Mouse (Mus musculus): ENCODE measurements around the gene Arhgap18. TPM values are rescaled to one million over a fixed set of nuclear protein-coding genes. Genes with fewer than 3 reads are reported as not detected.

Gene Arhgap18
- total and polyA plus RNA-seq, 2 experiments from 2014 or later, result 5.3 to 8.3 TPM

DNA sequence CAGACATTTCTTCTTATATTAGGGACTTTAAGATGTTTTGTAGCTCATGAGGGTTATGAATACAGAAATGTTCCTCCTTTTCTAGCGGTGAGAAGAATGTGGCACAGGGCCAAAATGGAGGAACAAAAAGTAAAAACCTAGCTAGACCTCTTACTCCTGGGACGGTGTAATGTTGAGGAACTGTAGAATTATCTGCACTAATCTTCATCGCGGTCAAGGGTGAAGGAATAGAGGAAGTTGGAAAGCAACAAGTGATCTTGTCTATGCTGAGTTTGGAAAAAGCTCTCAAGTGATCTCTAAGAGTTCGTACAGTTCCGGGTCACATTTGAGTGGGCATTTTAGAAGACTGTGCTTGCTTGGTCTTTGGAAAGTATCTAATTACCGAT is 44.1 kb downstream of the Arhgap18 start:
- H3K4me1 ChIP-seq (ENCODE audit: insufficient read depth, low read length), result no peaks in the 10 kb centered on the region
- no peak for DNase-seq (ENCODE audit: low spot score)
- H3K4me3 ChIP-seq (ENCODE audit: low read length), result no peak overlapping the region
- H3K4me2 ChIP-seq (ENCODE audit: low read depth, low read length), result no peak overlapping the region
- H3K9me3 ChIP-seq (ENCODE audit: low read length), result no peaks in the 10 kb centered on the region
- no peaks in the 10 kb centered on the region for H3K36me3 ChIP-seq (ENCODE audit: insufficient read depth, low read length)
- no peak overlapping the region for H3K9ac ChIP-seq (replicated peaks; ENCODE audit: low read length)
- WGBS, result 84% methylated on average over 7 of the region's 7 CpGs
- ATAC-seq, result no peak; the same call in 1 of the 2 replicates
- H3K27me3 ChIP-seq (ENCODE audit: insufficient read depth, low read length), result no peaks in the 10 kb centered on the region
- TF ChIP-seq CTCF (IDR thresholded peaks at IDR 0.05; ENCODE audit: low read depth), result no peak
- no peak overlapping the region for H3K27ac ChIP-seq

DNA sequence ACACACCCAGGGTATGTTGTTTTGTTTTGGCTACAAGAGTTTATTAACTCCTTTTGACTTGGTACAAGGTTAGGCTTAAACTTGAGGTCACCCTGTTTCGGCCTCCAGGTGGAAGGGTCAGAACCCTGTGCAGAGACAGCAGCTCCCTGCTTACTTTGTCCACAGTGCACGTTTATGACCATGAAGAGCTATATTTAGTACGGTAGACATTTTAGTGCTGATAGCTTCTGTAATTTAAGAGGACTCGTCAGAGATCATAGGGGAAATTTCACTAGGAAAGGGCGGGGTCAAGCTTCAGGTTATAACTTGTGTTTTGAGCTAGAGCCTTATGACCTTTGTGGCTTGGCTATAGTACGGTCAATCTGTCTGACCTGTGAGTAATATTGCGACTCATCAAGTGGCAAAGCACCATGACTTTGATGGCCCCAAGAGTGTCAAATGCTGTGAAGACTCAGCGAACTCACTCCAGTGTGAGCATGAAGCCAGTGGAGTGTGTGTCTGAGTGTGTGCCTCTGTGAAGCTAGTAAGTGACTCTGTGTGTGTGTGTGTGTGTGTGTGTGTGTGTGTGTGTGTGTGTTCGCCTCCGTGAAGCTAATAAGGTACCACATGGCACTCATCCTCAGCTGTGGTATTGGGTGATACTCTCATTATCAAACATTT is 45.7 kb downstream of the Arhgap18 start:
- 88% methylated on average over 10 of the region's 10 CpGs for WGBS
- no peaks in the 10 kb centered on the region for H3K9me3 ChIP-seq (ENCODE audit: low read length)
- no peaks in the 10 kb centered on the region for H3K36me3 ChIP-seq (ENCODE audit: insufficient read depth, low read length)
- no peak overlapping the region for H3K27ac ChIP-seq
- TF ChIP-seq CTCF (IDR thresholded peaks at IDR 0.05; ENCODE audit: low read depth), result no peak
- no peaks in the 10 kb centered on the region for H3K4me1 ChIP-seq (ENCODE audit: insufficient read depth, low read length)
- DNase-seq (ENCODE audit: low spot score) (no peak), ATAC-seq (no peak)
- no peaks in the 10 kb centered on the region for H3K27me3 ChIP-seq (ENCODE audit: insufficient read depth, low read length)
- no peak overlapping the region for H3K4me3 ChIP-seq (ENCODE audit: low read length)
- no peak overlapping the region for H3K9ac ChIP-seq (replicated peaks; ENCODE audit: low read length)
- no peak overlapping the region for H3K4me2 ChIP-seq (ENCODE audit: low read depth, low read length)

GRCm38 (mm10) chr10:26799562-26800051 is 46.4 kb downstream of the Arhgap18 start:
- no peak for ATAC-seq
- no peak overlapping the region for H3K9ac ChIP-seq (replicated peaks; ENCODE audit: low read length)
- H3K4me3 ChIP-seq (ENCODE audit: low read length), result no peak overlapping the region
- peak; percentile 17 for DNase-seq (ENCODE audit: low spot score)
- H3K4me1 ChIP-seq (ENCODE audit: insufficient read depth, low read length), result no peaks in the 10 kb centered on the region
- no peak overlapping the region for H3K4me2 ChIP-seq (ENCODE audit: low read depth, low read length)
- H3K27me3 ChIP-seq (ENCODE audit: insufficient read depth, low read length), result no peaks in the 10 kb centered on the region
- H3K36me3 ChIP-seq (ENCODE audit: insufficient read depth, low read length), result no peaks in the 10 kb centered on the region
- WGBS, result 46% methylated on average over 5 of the region's 5 CpGs
- H3K9me3 ChIP-seq (ENCODE audit: low read length), result no peaks in the 10 kb centered on the region
- TF ChIP-seq CTCF (IDR thresholded peaks at IDR 0.05; ENCODE audit: low read depth), result no peak
- H3K27ac ChIP-seq, result no peak overlapping the region

GRCm38 (mm10) chr10:26804351-26804983 is 51.2 kb downstream of the Arhgap18 start:
- WGBS, result 58% methylated on average over 5 of the region's 5 CpGs
- Histone ChIP-seq H3K4me3 (ENCODE audit: low read length) (no peak overlapping the region), H3K27ac (no peak overlapping the region), H3K9ac (replicated peaks; ENCODE audit: low read length) (no peak overlapping the region), H3K4me1 (ENCODE audit: insufficient read depth, low read length) (no peaks in the 10 kb centered on the region), H3K27me3 (ENCODE audit: insufficient read depth, low read length) (no peaks in the 10 kb centered on the region), H3K4me2 (ENCODE audit: low read depth, low read length) (no peak overlapping the region), H3K36me3 (ENCODE audit: insufficient read depth, low read length) (no peaks in the 10 kb centered on the region), H3K9me3 (ENCODE audit: low read length) (no peaks in the 10 kb centered on the region)
- no peak for TF ChIP-seq CTCF (IDR thresholded peaks at IDR 0.05; ENCODE audit: low read depth)
- DNase-seq (ENCODE audit: low spot score) (no peak), ATAC-seq (no peak)

DNA sequence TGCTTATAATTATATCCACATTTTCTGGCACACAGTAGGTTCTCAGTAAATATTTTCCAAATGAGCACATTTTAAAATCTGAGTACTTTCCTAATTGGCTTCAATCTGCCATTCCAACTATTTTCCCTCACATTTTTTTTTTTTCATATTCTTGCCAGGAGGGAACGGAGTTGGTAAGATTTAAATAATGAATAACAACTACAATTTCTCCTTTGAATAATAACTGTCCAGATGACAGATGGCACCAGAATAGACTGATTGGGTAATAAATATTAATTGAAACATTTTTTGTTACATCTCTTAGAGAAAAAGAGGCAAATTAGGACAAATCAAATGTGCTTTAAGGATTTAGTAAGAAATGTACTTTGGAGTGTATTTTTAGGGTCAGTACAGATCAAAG is 51.8 kb downstream of the Arhgap18 start:
- Histone ChIP-seq H3K27me3 (ENCODE audit: insufficient read depth, low read length) (no peaks in the 10 kb centered on the region), H3K4me1 (ENCODE audit: insufficient read depth, low read length) (no peaks in the 10 kb centered on the region), H3K27ac (no peak overlapping the region), H3K4me3 (ENCODE audit: low read length) (no peak overlapping the region), H3K9ac (replicated peaks; ENCODE audit: low read length) (no peak overlapping the region), H3K4me2 (ENCODE audit: low read depth, low read length) (no peak overlapping the region), H3K9me3 (ENCODE audit: low read length) (no peaks in the 10 kb centered on the region), H3K36me3 (ENCODE audit: insufficient read depth, low read length) (no peaks in the 10 kb centered on the region)
- no peak for ATAC-seq
- no peak for TF ChIP-seq CTCF (IDR thresholded peaks at IDR 0.05; ENCODE audit: low read depth)
- 61% methylated on average over 1 of the region's 1 CpGs for WGBS
- DNase-seq (ENCODE audit: low spot score), result no peak

DNA sequence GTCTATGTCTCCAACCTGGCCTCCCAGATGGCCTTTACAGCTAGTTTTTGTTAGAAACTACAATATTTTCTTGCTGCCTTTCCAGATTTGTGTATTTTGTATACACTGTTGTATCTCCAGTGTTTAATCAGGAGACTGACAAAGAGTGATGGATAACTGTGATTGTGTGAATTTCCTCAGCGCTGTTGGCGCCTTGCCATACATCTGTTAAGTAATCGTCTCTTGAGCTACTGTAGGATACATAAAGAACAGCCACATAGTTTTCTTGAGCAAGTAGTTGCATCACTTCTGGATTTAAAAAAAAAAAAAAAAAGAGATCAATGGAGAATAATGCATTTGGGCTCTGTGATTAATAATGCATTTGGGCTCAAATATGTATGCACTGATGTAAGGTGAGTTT is 52.9 kb downstream of the Arhgap18 start:
- Histone ChIP-seq H3K4me2 (ENCODE audit: low read depth, low read length) (no peak overlapping the region), H3K27ac (no peak overlapping the region), H3K27me3 (ENCODE audit: insufficient read depth, low read length) (no peaks in the 10 kb centered on the region), H3K9me3 (ENCODE audit: low read length) (no peaks in the 10 kb centered on the region), H3K4me3 (ENCODE audit: low read length) (no peak overlapping the region), H3K4me1 (ENCODE audit: insufficient read depth, low read length) (no peaks in the 10 kb centered on the region), H3K9ac (replicated peaks; ENCODE audit: low read length) (no peak overlapping the region), H3K36me3 (ENCODE audit: insufficient read depth, low read length) (no peaks in the 10 kb centered on the region)
- TF ChIP-seq CTCF (IDR thresholded peaks at IDR 0.05; ENCODE audit: low read depth), result no peak
- DNase-seq (ENCODE audit: low spot score) (no peak), ATAC-seq (no peak)
- WGBS, result 62% methylated on average over 3 of the region's 3 CpGs

- H3K4me1 ChIP-seq (ENCODE audit: insufficient read depth, low read length), result no peaks in the 10 kb centered on the region
- DNase-seq (ENCODE audit: low spot score) (no peak), ATAC-seq (no peak)
- no peaks in the 10 kb centered on the region for H3K9me3 ChIP-seq (ENCODE audit: low read length)
- no peak for TF ChIP-seq CTCF (IDR thresholded peaks at IDR 0.05; ENCODE audit: low read depth)
- 88% methylated on average over 7 of the region's 7 CpGs for WGBS
- H3K4me3 ChIP-seq (ENCODE audit: low read length), result no peak overlapping the region
- no peak overlapping the region for H3K9ac ChIP-seq (replicated peaks; ENCODE audit: low read length)
- no peaks in the 10 kb centered on the region for H3K36me3 ChIP-seq (ENCODE audit: insufficient read depth, low read length)
- no peaks in the 10 kb centered on the region for H3K27me3 ChIP-seq (ENCODE audit: insufficient read depth, low read length)
- H3K4me2 ChIP-seq (ENCODE audit: low read depth, low read length), result no peak overlapping the region
- H3K27ac ChIP-seq, result no peak overlapping the region
Observed at GRCm38 (mm10) chr10:26810059-26810458, 56.8 kb downstream of the Arhgap18 start.

Data from hindbrain, postnatal 0 days (tissue).